Mouse (Mus musculus) forebrain, postnatal 0 days (tissue): ENCODE measurements around the gene Otor. TPM values are rescaled to one million over a fixed set of nuclear protein-coding genes. Genes with fewer than 3 reads are reported as not detected.

Experiments
- ATAC-seq: fragments of 200-750 bp; cut with Nextera tagmentation; 2 replicates; pipeline ENCODE4 v1.8.0; 2017; ENCODE audit warnings: mild to moderate bottlenecking, moderate library complexity
- DNase-seq: peaks from one replicate; pipeline ENCODE4 v3.0.0-alpha.2; 2015
- H3K27ac ChIP-seq: fragments of 300-500 bp; sonication (generic); 2 replicates; pipeline ENCODE4 v1.5.1; 2014; ENCODE audit warnings: low read depth, mild to moderate bottlenecking, antibody characterized with exemption, low read length, moderate library complexity, mixed read lengths
- H3K27me3 ChIP-seq: fragments of 300-500 bp; sonication (generic); 2 replicates; pipeline ENCODE4 v1.6.1; 2014; ENCODE audit warnings: mild to moderate bottlenecking, low read length, mixed read lengths; ENCODE audit not compliant: insufficient read depth
- H3K36me3 ChIP-seq: fragments of 300-500 bp; sonication (generic); 2 replicates; pipeline ENCODE4 v1.6.1; 2014; ENCODE audit warnings: mild to moderate bottlenecking, moderate library complexity; ENCODE audit not compliant: insufficient read depth
- H3K4me1 ChIP-seq: fragments of 300-500 bp; sonication (generic); 2 replicates; pipeline ENCODE4 v1.6.1; 2014; ENCODE audit warnings: antibody characterized with exemption; ENCODE audit not compliant: insufficient read depth
- H3K4me2 ChIP-seq: fragments of 300-500 bp; sonication (generic); 2 replicates; pipeline ENCODE4 v1.6.1; 2014; ENCODE audit warnings: low read depth, mild to moderate bottlenecking, moderate library complexity
- H3K4me3 ChIP-seq: fragments of 300-500 bp; sonication (generic); 2 replicates; pipeline ENCODE4 v1.5.1; 2014; ENCODE audit warnings: low read depth, low read length, mixed read lengths
- H3K9ac ChIP-seq: fragments of 300-500 bp; sonication (generic); 2 replicates; pipeline ENCODE4 v1.6.1; 2014; ENCODE audit warnings: mild to moderate bottlenecking
- H3K9me3 ChIP-seq: fragments of 300-500 bp; sonication (generic); 2 replicates; pipeline ENCODE4 v1.6.1; 2016; ENCODE audit warnings: low read length
- CTCF ChIP-seq: sonication (generic); IDR thresholded peaks from 2 replicates; pipeline ENCODE4 v1.5.1; 2016; ENCODE audit warnings: antibody characterized with exemption, control low read depth, low read depth
- WGBS: fragments of 180-500 bp; shearing (Covaris S2); extraction: QIAGEN DNeasy Blood & Tissue Kit; methylation state at CpG from one replicate; pipeline ENCODE4 v1.1.7; 2014; 5-methylcytosine and 5-hydroxymethylcytosine counted together
- polyA plus RNA-seq: library from polyadenylated mRNA; unstranded; fragments of >200 nt; fragmentation: Nextera tagmentation; extraction: Ambion mirVana; gene quantifications from 2 replicates; pipeline ENCODE4 v1.2.1, GENCODE M21; 2015
- total RNA-seq: library from RNA; depleted of rRNA; stranded (reverse); fragments of >200 nt; gene quantifications from 2 replicates; pipeline ENCODE4 v1.2.3, GENCODE M21; 2014; rRNA removed

Otor gene
- total RNA-seq (not detected in 2 replicates), polyA plus RNA-seq (0.15 TPM in 1 of 2 replicates, not detected in the other)

- no peak within 1 kb of the TSS for H3K27ac ChIP-seq
- no peaks in the 10 kb centered on the region for H3K27me3 ChIP-seq
- ATAC-seq: peak; percentile 18; the same call in 1 of the 2 replicates
- H3K9ac ChIP-seq: no peak within 1 kb of the TSS
- no peak within 1 kb of the TSS for H3K4me2 ChIP-seq
- no peaks in the 10 kb centered on the region for H3K36me3 ChIP-seq
- no peak within 1 kb of the TSS for H3K4me3 ChIP-seq
- 43% methylated on average over 8 of the region's 8 CpGs for WGBS
- TF ChIP-seq CTCF: no peak
- DNase-seq: no peak
- H3K9me3 ChIP-seq: no peaks in the 10 kb centered on the region
- no peaks in the 10 kb centered on the region for H3K4me1 ChIP-seq
These were observed at the start of gene Otor for GRCm38 (mm10) chr2:143078198-143078851. Gene Otor (plus strand): TSS chr2:143078473.

- peaks cover 7% of the 10 kb centered on the region; the same call in 1 of the 2 replicates for H3K4me1 ChIP-seq
- ATAC-seq (no peak), DNase-seq (no peak)
- no peaks in the 10 kb centered on the region for H3K9me3 ChIP-seq
- H3K27ac ChIP-seq: no peak overlapping the region
- H3K9ac ChIP-seq: no peak overlapping the region
- TF ChIP-seq CTCF: no peak
- no peak overlapping the region for H3K4me3 ChIP-seq
- WGBS: 71% methylated on average over 1 of the region's 1 CpGs
- H3K36me3 ChIP-seq: no peaks in the 10 kb centered on the region
- H3K27me3 ChIP-seq: no peaks in the 10 kb centered on the region
- no peak overlapping the region for H3K4me2 ChIP-seq
These were observed 47.0 kb upstream of the Otor start for GRCm38 (mm10) chr2:143031283-143031682.

- WGBS: 34% methylated on average over 10 of the region's 10 CpGs
- H3K27me3 ChIP-seq: no peaks in the 10 kb centered on the region
- no peak overlapping the region; the same call in 1 of the 2 replicates for H3K4me2 ChIP-seq
- no peaks in the 10 kb centered on the region for H3K36me3 ChIP-seq
- ATAC-seq: peak; percentile 60
- DNase-seq: peak; percentile 35
- no peak overlapping the region for H3K4me3 ChIP-seq
- no peaks in the 10 kb centered on the region for H3K9me3 ChIP-seq
- peaks cover 7% of the 10 kb centered on the region; the same call in 1 of the 2 replicates for H3K4me1 ChIP-seq
- no peak overlapping the region for H3K9ac ChIP-seq
- 0 out of 2 replicates have a peak overlapping the region, but pooled peaks have one; percentile 15 for H3K27ac ChIP-seq
- TF ChIP-seq CTCF: no peak
These were observed 45.7 kb upstream of the Otor start for GRCm38 (mm10) chr2:143032378-143033255.

- ATAC-seq: no peak
- H3K27ac ChIP-seq: no peak overlapping the region
- peak; percentile 30 for DNase-seq
- TF ChIP-seq CTCF: no peak
- no peak overlapping the region for H3K4me3 ChIP-seq
- no peak overlapping the region for H3K4me2 ChIP-seq
- peaks cover 7% of the 10 kb centered on the region; the same call in 1 of the 2 replicates for H3K4me1 ChIP-seq
- WGBS: 65% methylated on average over 7 of the region's 7 CpGs
- no peak overlapping the region for H3K9ac ChIP-seq
- H3K36me3 ChIP-seq: no peaks in the 10 kb centered on the region
- no peaks in the 10 kb centered on the region for H3K27me3 ChIP-seq
- no peaks in the 10 kb centered on the region for H3K9me3 ChIP-seq
These were observed 43.8 kb upstream of the Otor start for GRCm38 (mm10) chr2:143034350-143035085.

- Histone ChIP-seq H3K4me1 (peaks cover 7% of the 10 kb centered on the region; the same call in 1 of the 2 replicates), H3K27ac (peak overlapping the region; percentile 57; the same call in 1 of the 2 replicates), H3K4me3 (no peak overlapping the region), H3K4me2 (no peak overlapping the region), H3K36me3 (no peaks in the 10 kb centered on the region), H3K9ac (no peak overlapping the region), H3K27me3 (no peaks in the 10 kb centered on the region), H3K9me3 (no peaks in the 10 kb centered on the region)
- peak; percentile 37 for DNase-seq
- WGBS: 72% methylated on average over 10 of the region's 10 CpGs
- peak; percentile 62 for ATAC-seq
- TF ChIP-seq CTCF: no peak
These were observed 43.1 kb upstream of the Otor start for GRCm38 (mm10) chr2:143035086-143035593.

- 100% methylated on average over 1 of the region's 1 CpGs for WGBS
- H3K4me1 ChIP-seq: no peaks in the 10 kb centered on the region
- no peaks in the 10 kb centered on the region for H3K36me3 ChIP-seq
- no peak for TF ChIP-seq CTCF
- no peak overlapping the region for H3K4me3 ChIP-seq
- DNase-seq (no peak), ATAC-seq (no peak)
- no peaks in the 10 kb centered on the region for H3K9me3 ChIP-seq
- no peak overlapping the region for H3K9ac ChIP-seq
- H3K27ac ChIP-seq: no peak overlapping the region
- H3K4me2 ChIP-seq: no peak overlapping the region
- no peaks in the 10 kb centered on the region for H3K27me3 ChIP-seq
These were observed 36.7 kb upstream of the Otor start for GRCm38 (mm10) chr2:143041596-143041995.
